Mouse (Mus musculus) heart, adult 2 months (tissue): ENCODE measurements around the gene Tiprl.

Source experiments
- CTCF ChIP-seq: fragments of 200-600 bp; IDR thresholded peaks from 2 replicates; pipeline ENCODE4 v1.8.1; 2022; ENCODE audit warnings: antibody characterized with exemption, mild to moderate bottlenecking, moderate library complexity
- EP300 ChIP-seq: fragments of 200-500 bp; IDR thresholded peaks from 2 replicates; pipeline ENCODE4 v1.6.1; 2011; ENCODE audit warnings: low read depth, low read length, control low read depth; ENCODE audit not compliant: insufficient read depth

- TF ChIP-seq EP300: no peak
- TF ChIP-seq CTCF: no peak
Observed at GRCm38 (mm10) chr1:165235846-165236245, 950 bp downstream of the Tiprl start.
